ENCODE assay signal across 10 mouse cellular contexts in genomic region chr2:59768661-59769384, GRCm38 (mm10).
A peak's percentile ranks its signal among the peaks of the same experiment; 100 is the strongest.
DNase-seq lines count a peak whose midpoint lies in the region; ATAC-seq and TF ChIP-seq lines count a peak whose summit lies in the region.
"Had no signal": no experiment of that assay in that cellular context is flagged by ENCODE, and none has a peak within 500 bp of the region (broad histone marks: within the 10 kb centered on the region; RNA-seq: fewer than 3 reads in every experiment).

No protein-coding gene starts in this region.

- H3K4me1 ChIP-seq in heart, embryonic 11.5 days (ENCODE audit: control insufficient read depth, insufficient read depth, low read length) = peaks cover 57% of the 10 kb centered on the region
- H3K4me1 ChIP-seq in kidney, embryonic 14.5 days (ENCODE audit: control insufficient read depth, insufficient read depth, low read length) = peaks cover 54% of the 10 kb centered on the region
- peaks cover 10% of the 10 kb centered on the region; the same call in 1 of the 2 replicates for H3K4me1 ChIP-seq in hindbrain, postnatal 0 days (ENCODE audit: insufficient read depth, low read length)
- H3K4me1 ChIP-seq in midbrain, embryonic 15.5 days = peaks cover 22% of the 10 kb centered on the region

- DNase-seq in heart, adult 11 months = peak; percentile 97
- DNase-seq in heart, adult 9 months (ENCODE audit: low spot score in 2 of 2) = peak; percentile 66 to 70
- no peak for DNase-seq in hindbrain, postnatal 0 days (ENCODE audit: low spot score)
- DNase-seq: B cell, adult 2 months had no signal

- H3K27ac ChIP-seq in heart, embryonic 11.5 days (ENCODE audit: low read depth, low read length) = no peak overlapping the region
- H3K27ac ChIP-seq in kidney, embryonic 14.5 days (ENCODE audit: low read depth, low read length) = peak overlapping the region; percentile 56; the same call in 1 of the 2 replicates
- no peak overlapping the region for H3K27ac ChIP-seq in hindbrain, postnatal 0 days
- no peak overlapping the region for H3K27ac ChIP-seq in midbrain, embryonic 15.5 days
- H3K27ac ChIP-seq: limb, embryonic 13.5 days had no signal

- no peaks in the 10 kb centered on the region for H3K27me3 ChIP-seq in heart, embryonic 11.5 days (ENCODE audit: control insufficient read depth, insufficient read depth, low read length)
- H3K27me3 ChIP-seq in kidney, embryonic 14.5 days (ENCODE audit: control insufficient read depth, insufficient read depth, low read length) = no peaks in the 10 kb centered on the region
- no peaks in the 10 kb centered on the region for H3K27me3 ChIP-seq in myocyte (ENCODE audit: control insufficient read depth, insufficient read depth, insufficient read length)
- no peaks in the 10 kb centered on the region for H3K27me3 ChIP-seq in hindbrain, postnatal 0 days (ENCODE audit: insufficient read depth, low read length)
- no peaks in the 10 kb centered on the region for H3K27me3 ChIP-seq in midbrain, embryonic 15.5 days (replicated peaks)
- H3K27me3 ChIP-seq: limb, embryonic 13.5 days had no signal

- no peak overlapping the region for H3K4me2 ChIP-seq in heart, embryonic 11.5 days
- no peak overlapping the region for H3K4me2 ChIP-seq in kidney, embryonic 14.5 days (replicated peaks; ENCODE audit: low read depth, low read length)
- no peak overlapping the region for H3K4me2 ChIP-seq in myocyte (ENCODE audit: low read depth)
- H3K4me2 ChIP-seq in hindbrain, postnatal 0 days (ENCODE audit: low read depth, low read length) = no peak overlapping the region
- no peak overlapping the region for H3K4me2 ChIP-seq in midbrain, embryonic 15.5 days
- H3K4me2 ChIP-seq: limb, embryonic 13.5 days had no signal

- H3K4me3 ChIP-seq in heart, embryonic 11.5 days (ENCODE audit: low read depth, low read length) = no peak overlapping the region
- H3K4me3 ChIP-seq in kidney, embryonic 14.5 days (ENCODE audit: low read length) = no peak overlapping the region
- no peak overlapping the region for H3K4me3 ChIP-seq in myocyte
- H3K4me3 ChIP-seq in hindbrain, postnatal 0 days (ENCODE audit: low read length) = no peak overlapping the region
- no peak overlapping the region for H3K4me3 ChIP-seq in midbrain, embryonic 15.5 days
- H3K4me3 ChIP-seq: limb, embryonic 13.5 days had no signal

- no peak overlapping the region for H3K9ac ChIP-seq in heart, embryonic 11.5 days (ENCODE audit: low read depth, low read length)
- no peak overlapping the region for H3K9ac ChIP-seq in kidney, embryonic 14.5 days (ENCODE audit: low read depth, low read length)
- no peak overlapping the region for H3K9ac ChIP-seq in hindbrain, postnatal 0 days (replicated peaks; ENCODE audit: low read length)
- no peak overlapping the region for H3K9ac ChIP-seq in midbrain, embryonic 15.5 days
- H3K9ac ChIP-seq: limb, embryonic 13.5 days had no signal

- TF ChIP-seq CTCF in hindbrain, postnatal 0 days (IDR thresholded peaks at IDR 0.05; ENCODE audit: low read depth) = no peak

- no peaks in the 10 kb centered on the region for H3K36me3 ChIP-seq in heart, embryonic 11.5 days (ENCODE audit: control insufficient read depth, insufficient read depth, low read length)
- peaks cover 5% of the 10 kb centered on the region; the same call in 1 of the 2 replicates for H3K36me3 ChIP-seq in kidney, embryonic 14.5 days (ENCODE audit: control insufficient read depth, insufficient read depth, low read length)
- peaks cover 7% of the 10 kb centered on the region for H3K36me3 ChIP-seq in myocyte (ENCODE audit: control insufficient read depth, insufficient read depth)
- no peaks in the 10 kb centered on the region for H3K36me3 ChIP-seq in hindbrain, postnatal 0 days (ENCODE audit: insufficient read depth, low read length)
- H3K36me3 ChIP-seq in midbrain, embryonic 15.5 days (replicated peaks) = no peaks in the 10 kb centered on the region

- no peak for ATAC-seq in heart, embryonic 11.5 days (replicated peaks; ENCODE audit: insufficient number of reproducible peaks, low FRiP score, low TSS enrichment)
- no peak for ATAC-seq in kidney, embryonic 14.5 days (ENCODE audit: low FRiP score, low TSS enrichment)
- no peak for ATAC-seq in hindbrain, postnatal 0 days
- ATAC-seq in granulocyte monocyte progenitor cell, adult 5-6 weeks (replicated peaks; ENCODE audit: poor library complexity, severe bottlenecking) = no peak
- no peak for ATAC-seq in midbrain, embryonic 15.5 days (replicated peaks)

- no peaks in the 10 kb centered on the region for H3K9me3 ChIP-seq in heart, embryonic 11.5 days (replicated peaks; ENCODE audit: control insufficient read depth, low read length)
- H3K9me3 ChIP-seq in kidney, embryonic 14.5 days (ENCODE audit: control insufficient read depth, low read length) = no peaks in the 10 kb centered on the region
- no peaks in the 10 kb centered on the region for H3K9me3 ChIP-seq in hindbrain, postnatal 0 days (ENCODE audit: low read length)
- H3K9me3 ChIP-seq in midbrain, embryonic 15.5 days = no peaks in the 10 kb centered on the region
- H3K9me3 ChIP-seq: limb, embryonic 13.5 days had no signal

- TF ChIP-seq POLR2A in myocyte (IDR thresholded peaks at IDR 0.05; ENCODE audit: insufficient read length, low read depth) = no peak

- WGBS in heart, embryonic 11.5 days (ENCODE audit: insufficient replicate concordance) = 77% methylated on average over 13 of the region's 13 CpGs
- WGBS in kidney, embryonic 14.5 days = 57% methylated on average over 13 of the region's 13 CpGs
- WGBS in hindbrain, postnatal 0 days = 86% methylated on average over 13 of the region's 13 CpGs
- 92% methylated on average over 13 of the region's 13 CpGs for WGBS in midbrain, embryonic 15.5 days

- H3K79me2 ChIP-seq in myocyte (ENCODE audit: control insufficient read depth, insufficient read depth) = peaks cover 27% of the 10 kb centered on the region

- H3ac ChIP-seq in myocyte (ENCODE audit: control insufficient read depth, insufficient read length) = no peak overlapping the region

TF ChIP-seq in myocyte, 11 proteins besides CTCF, POLR2A, EP300 and RAD21:
- TF ChIP-seq SRF (IDR thresholded peaks at IDR 0.05; ENCODE audit: control insufficient read depth, insufficient read length, low read depth) (no peak), TCF3 (IDR thresholded peaks at IDR 0.05; ENCODE audit: insufficient read length, low read depth) (no peak), MYOD1 (IDR thresholded peaks at IDR 0.05; ENCODE audit: control insufficient read depth in 1 of 3, insufficient read length in 2 of 3, low read depth in 2 of 3) (peak; percentile 36 to 81 (median 51)), MYOG (IDR thresholded peaks at IDR 0.05; ENCODE audit: control insufficient read depth in 1 of 3, insufficient read depth in 1 of 3, insufficient read length in 2 of 3, low read depth in 2 of 3) (peak in 2 of 3 experiments; percentile 72 to 87)
